Mouse (Mus musculus): ENCODE measurements around the gene Map2k4. TPM values are rescaled to one million over a fixed set of nuclear protein-coding genes. Genes with fewer than 3 reads are reported as not detected.
A peak's percentile ranks its signal among the peaks of the same experiment; 100 is the strongest.

Gene Map2k4
- polyA plus RNA-seq, 1 experiment from 2014 or later: 55.7 TPM

DNA sequence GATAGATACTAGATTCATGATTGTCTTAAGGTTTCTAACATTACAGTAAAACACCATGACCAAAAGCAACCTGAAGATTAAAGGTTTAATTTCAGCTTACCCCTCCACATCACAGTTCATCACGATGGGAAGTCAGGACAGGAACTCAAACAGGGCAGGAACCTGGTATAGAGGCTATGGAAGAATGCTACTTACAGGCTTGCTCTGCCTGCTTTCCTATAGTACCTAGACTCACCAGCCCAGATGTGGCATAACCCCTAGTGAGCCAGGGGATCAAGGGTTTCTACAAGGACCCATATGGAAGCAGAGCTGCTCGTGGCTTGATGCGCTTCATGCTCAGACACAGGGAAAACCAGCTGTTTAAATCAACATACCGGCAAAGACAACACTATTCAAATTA, 138.6 kb downstream of the Map2k4 start:
- no peak overlapping the region for H3K4me2 ChIP-seq (ENCODE audit: low read depth, low read length)
- 53% methylated on average over 4 of the region's 4 CpGs for WGBS
- peaks cover 9% of the 10 kb centered on the region for H3K4me1 ChIP-seq (replicated peaks; ENCODE audit: control insufficient read depth, insufficient read depth, low read length)

DNA sequence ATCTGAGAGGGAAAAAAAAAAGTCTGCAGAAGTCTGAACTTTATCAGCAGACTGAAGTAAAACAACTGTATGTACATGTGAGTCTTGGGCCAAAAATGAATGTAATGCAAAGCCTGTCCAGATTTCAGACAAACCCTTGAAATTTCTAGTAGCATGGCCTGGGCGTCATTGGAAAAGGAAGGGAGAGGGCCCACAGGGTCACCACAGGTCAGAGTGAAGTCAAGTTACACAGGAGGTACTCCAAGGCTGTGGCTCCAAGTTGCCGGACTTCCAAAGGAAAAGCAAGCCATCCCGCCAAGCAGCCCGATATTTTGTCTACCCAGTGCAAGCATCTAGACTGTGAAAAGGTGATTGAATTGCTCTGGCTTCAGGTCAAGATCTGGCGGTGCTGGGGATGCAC, 141.8 kb downstream of the Map2k4 start:
- H3K4me3 ChIP-seq (ENCODE audit: low read length): no peak overlapping the region
- no peak for ATAC-seq (ENCODE audit: low read depth)
- H3K36me3 ChIP-seq (ENCODE audit: control insufficient read depth, insufficient read depth, low read length): no peaks in the 10 kb centered on the region
- H3K4me2 ChIP-seq (ENCODE audit: low read depth, low read length): no peak overlapping the region
- 40% methylated on average over 5 of the region's 5 CpGs for WGBS
- H3K27ac ChIP-seq (ENCODE audit: low read length): no peak overlapping the region
- H3K27me3 ChIP-seq (ENCODE audit: control insufficient read depth, insufficient read depth, low read depth, low read length): no peaks in the 10 kb centered on the region
- H3K9ac ChIP-seq (ENCODE audit: low read length): no peak overlapping the region
- H3K4me1 ChIP-seq (replicated peaks; ENCODE audit: control insufficient read depth, insufficient read depth, low read length): peaks cover 9% of the 10 kb centered on the region
- no peaks in the 10 kb centered on the region for H3K9me3 ChIP-seq (ENCODE audit: control insufficient read depth, low read length)

More for the DNA sequence above, 138.6 kb downstream of the Map2k4 start:
- Histone ChIP-seq H3K9me3 (ENCODE audit: control insufficient read depth, low read length) (no peaks in the 10 kb centered on the region), H3K36me3 (ENCODE audit: control insufficient read depth, insufficient read depth, low read length) (no peaks in the 10 kb centered on the region), H3K27me3 (ENCODE audit: control insufficient read depth, insufficient read depth, low read depth, low read length) (no peaks in the 10 kb centered on the region), H3K4me3 (ENCODE audit: low read length) (no peak overlapping the region), H3K27ac (ENCODE audit: low read length) (no peak overlapping the region), H3K9ac (ENCODE audit: low read length) (no peak overlapping the region)
- no peak for ATAC-seq (ENCODE audit: low read depth)

DNA sequence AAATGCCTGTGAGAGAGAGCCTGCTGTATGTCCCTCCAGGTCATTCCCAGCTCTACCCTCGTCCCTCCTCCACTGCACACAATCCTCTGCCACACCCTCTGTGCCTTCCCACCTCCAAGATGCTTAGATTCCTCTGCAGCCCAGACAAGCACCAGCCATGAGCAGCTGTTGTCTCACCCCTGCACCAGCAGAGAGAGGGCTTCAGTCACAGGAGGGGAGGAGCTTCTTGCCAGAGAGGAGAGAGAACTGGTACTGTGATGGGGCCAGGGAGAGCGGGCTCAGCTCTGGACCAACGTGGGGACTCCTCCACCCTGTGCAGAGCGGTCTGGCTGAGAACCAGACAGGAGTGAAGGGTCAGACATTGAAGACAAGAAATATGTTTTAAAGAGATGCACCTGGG, 143.6 kb downstream of the Map2k4 start:
- H3K4me3 ChIP-seq (ENCODE audit: low read length): no peak overlapping the region
- no peaks in the 10 kb centered on the region for H3K9me3 ChIP-seq (ENCODE audit: control insufficient read depth, low read length)
- H3K4me1 ChIP-seq (replicated peaks; ENCODE audit: control insufficient read depth, insufficient read depth, low read length): peaks cover 4% of the 10 kb centered on the region
- H3K27me3 ChIP-seq (ENCODE audit: control insufficient read depth, insufficient read depth, low read depth, low read length): no peaks in the 10 kb centered on the region
- no peak overlapping the region for H3K9ac ChIP-seq (ENCODE audit: low read length)
- H3K4me2 ChIP-seq (ENCODE audit: low read depth, low read length): no peak overlapping the region
- no peaks in the 10 kb centered on the region for H3K36me3 ChIP-seq (ENCODE audit: control insufficient read depth, insufficient read depth, low read length)
- no peak; the same call in 1 of the 2 replicates for ATAC-seq (ENCODE audit: low read depth)
- H3K27ac ChIP-seq (ENCODE audit: low read length): no peak overlapping the region
- WGBS: 44% methylated on average over 4 of the region's 4 CpGs

DNA sequence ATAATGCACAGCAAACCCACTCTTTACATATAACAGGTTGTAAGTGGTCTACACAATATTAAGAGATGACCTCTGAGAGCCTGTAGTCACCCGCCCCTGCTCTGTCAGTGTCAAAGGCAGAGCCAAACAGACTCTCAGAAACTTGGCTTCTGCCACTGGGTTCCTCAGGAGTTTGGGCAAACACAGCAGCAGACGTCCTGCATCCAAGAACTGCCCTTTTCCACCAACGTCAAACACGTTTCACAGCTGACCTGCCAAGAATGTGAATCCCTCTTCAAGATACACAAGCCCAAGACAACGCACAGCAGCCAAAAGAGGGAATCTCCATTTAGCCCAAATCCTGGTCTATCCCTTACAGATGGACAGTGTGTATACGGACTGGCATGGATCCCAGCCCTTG, 147.8 kb downstream of the Map2k4 start:
- Histone ChIP-seq H3K4me1 (replicated peaks; ENCODE audit: control insufficient read depth, insufficient read depth, low read length) (no peaks in the 10 kb centered on the region; the same call in 1 of the 2 replicates), H3K4me2 (ENCODE audit: low read depth, low read length) (no peak overlapping the region), H3K27ac (ENCODE audit: low read length) (no peak overlapping the region), H3K36me3 (ENCODE audit: control insufficient read depth, insufficient read depth, low read length) (no peaks in the 10 kb centered on the region), H3K9ac (ENCODE audit: low read length) (no peak overlapping the region), H3K4me3 (ENCODE audit: low read length) (no peak overlapping the region), H3K27me3 (ENCODE audit: control insufficient read depth, insufficient read depth, low read depth, low read length) (no peaks in the 10 kb centered on the region), H3K9me3 (ENCODE audit: control insufficient read depth, low read length) (no peaks in the 10 kb centered on the region)
- 33% methylated on average over 6 of the region's 6 CpGs for WGBS
- no peak for ATAC-seq (ENCODE audit: low read depth)

MicroRNAs encoded within 50 kb of the gene (microRNA counts, 519-probe panel; counts per million panel counts)
- not detected for microRNA mmu-miR-744

Small RNA genes within 50 kb of the gene (microRNA-seq; reads per million reads assigned to microRNA genes)
- 6,469 reads per million, percentile 92 among the genes with 10 or more reads in this experiment for gene Mir744

Other genes starting within 250 kb of the Map2k4 start
- 16.9 and 17.7 TPM in 2 replicates for gene Zkscan6, start 18.9 kb upstream of the Map2k4 start, polyA plus RNA-seq (2015; fragmentation: Nextera tagmentation; extraction: Ambion mirVana)

All from lung, embryonic 16.5 days (tissue).